Mouse (Mus musculus) lung, adult 18-20 months (tissue): ENCODE measurements around the gene L3mbtl1.

ENCODE experiments used
- DNase-seq, 2 experiments: peaks; one replicate each; pipeline ENCODE4 v3.0.0; 2022; ENCODE audit warnings: mixed read lengths in 2 of 2

Gene L3mbtl1

DNA sequence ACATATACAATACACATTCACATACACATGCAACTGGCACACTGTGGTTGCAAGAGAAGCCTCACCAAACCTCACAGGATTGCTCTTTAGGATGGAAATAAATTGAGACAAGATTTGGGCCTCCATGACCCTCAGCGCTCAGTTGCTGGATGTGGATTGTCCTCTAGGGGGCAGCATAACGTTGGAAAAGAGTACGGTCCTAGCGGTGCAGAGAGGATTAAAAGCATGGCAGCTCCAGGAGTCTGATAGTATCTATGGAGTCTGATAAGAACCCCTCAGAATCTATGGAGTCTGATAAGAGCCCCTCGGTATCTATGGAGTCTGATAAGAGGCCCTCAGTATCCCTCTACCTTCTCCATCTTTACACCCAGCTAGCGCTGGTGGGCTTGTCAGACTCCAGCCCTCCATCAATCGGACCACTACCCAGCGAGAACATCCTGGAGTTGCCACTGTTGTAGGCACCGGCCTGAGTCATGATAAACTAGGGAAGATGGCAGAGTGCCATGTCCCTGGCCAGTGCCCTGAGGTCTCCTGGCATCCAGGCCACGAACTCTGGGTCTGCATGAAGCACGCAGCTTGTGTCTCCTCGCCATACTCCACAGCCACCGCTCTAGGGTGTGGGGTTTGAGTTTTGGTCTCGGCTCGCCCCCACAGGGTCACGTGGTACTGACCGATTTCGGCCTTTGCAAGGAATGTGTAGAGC, 55.4 kb downstream of the L3mbtl1 start:
- DNase-seq, result peak; percentile 44 to 66

- peak; percentile 24 to 44 for DNase-seq
These were observed 56.5 kb downstream of the L3mbtl1 start for GRCm38 (mm10) chr2:162999744-163000143.

- DNase-seq, result no peak
These were observed 57.8 kb downstream of the L3mbtl1 start for GRCm38 (mm10) chr2:163001071-163001470.

GRCm38 (mm10) chr2:163007299-163007698, 64.0 kb downstream of the L3mbtl1 start:
- DNase-seq, result peak in 1 of 2 experiments; percentile 39

- peak; percentile 91 to 92 for DNase-seq
These were observed 73.9 kb downstream of the L3mbtl1 start, which contains the start of gene Ift52 for GRCm38 (mm10) chr2:163016916-163017743. Gene Ift52, plus strand, starts transcription at chr2:163017354.
